Mouse (Mus musculus) frontal cortex, postnatal 25 days (tissue): Measurements from ENCODE around the gene Gm13762.
"Not testable (repeated sequence)": the region's sequence is repeated elsewhere in the genome, so short reads cannot be mapped to it uniquely, and the experiment has no call there.

ENCODE experiments used
- DNase-seq, 2 experiments: peaks; one replicate each; pipeline ENCODE4 v3.0.0; 2022; ENCODE audit warnings: low spot score in 2 of 2

Gm13762 gene

GRCm38 (mm10) chr2:88980181-88980580 is at the start of gene Gm13762:
Gene Gm13762, minus strand, starts transcription at chr2:88980281.
- DNase-seq, result no peak

- DNase-seq, result not testable (repeated sequence)
Measured at GRCm38 (mm10) chr2:89021436-89021835, 41.4 kb upstream of the Gm13762 start.

- DNase-seq, result no peak
Measured at GRCm38 (mm10) chr2:89018240-89018639, 38.2 kb upstream of the Gm13762 start, which contains the start of gene Olfr1216. Gene Olfr1216, minus strand, starts transcription at chr2:89018340.

- DNase-seq, result no peak
Measured at GRCm38 (mm10) chr2:89006873-89007272, 26.8 kb upstream of the Gm13762 start, which contains the start of gene Olfr1215. Gene Olfr1215, minus strand, starts transcription at chr2:89006973.

GRCm38 (mm10) chr2:88992553-88992952 is 12.5 kb upstream of the Gm13762 start, which contains the start of gene Olfr1214:
Gene Olfr1214, minus strand, starts transcription at chr2:88992653.
- no peak for DNase-seq

- DNase-seq, result no peak
Measured at GRCm38 (mm10) chr2:88953669-88954068, 26.4 kb downstream of the Gm13762 start, which contains the start of gene Olfr1212. Gene Olfr1212, plus strand, starts transcription at chr2:88953969.

- DNase-seq, result no peak
Measured at GRCm38 (mm10) chr2:88938011-88938410, 42.1 kb downstream of the Gm13762 start, which contains the start of gene Olfr1211. Gene Olfr1211, minus strand, starts transcription at chr2:88938111.
